Mouse (Mus musculus): ENCODE results near the gene Pim1. TPM values are rescaled to one million over a fixed set of nuclear protein-coding genes. Genes with fewer than 3 reads are reported as not detected.
"Not testable (repeated sequence)": the region's sequence is repeated elsewhere in the genome, so short reads cannot be mapped to it uniquely, and the experiment has no call there.

Pim1 gene
- total RNA-seq, 2 experiments from 2014 or later = 53.4 to 65.5 TPM

DNA sequence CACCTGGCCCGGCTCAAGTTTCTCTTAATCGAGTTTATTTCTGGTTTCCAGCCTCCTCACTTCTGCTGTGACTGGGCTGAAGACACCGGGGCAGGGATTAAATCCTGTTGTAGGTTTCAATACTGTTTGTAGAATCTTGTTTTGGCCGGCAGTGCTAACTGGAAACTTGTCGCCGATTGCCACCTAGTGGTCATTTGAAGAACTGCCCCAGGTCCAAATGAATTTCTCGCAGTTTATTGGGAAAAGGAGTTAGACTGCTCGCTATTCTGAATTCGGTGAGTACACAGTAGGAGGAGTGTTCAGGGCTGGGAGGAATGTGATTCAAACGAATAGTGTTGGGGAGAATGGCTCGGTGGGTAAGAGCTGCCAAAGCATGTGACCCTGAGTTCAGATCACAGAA, 23.9 kb downstream of the Pim1 start:
- peak; percentile 45 to 47 for DNase-seq (ENCODE audit: low spot score in 2 of 2)

DNA sequence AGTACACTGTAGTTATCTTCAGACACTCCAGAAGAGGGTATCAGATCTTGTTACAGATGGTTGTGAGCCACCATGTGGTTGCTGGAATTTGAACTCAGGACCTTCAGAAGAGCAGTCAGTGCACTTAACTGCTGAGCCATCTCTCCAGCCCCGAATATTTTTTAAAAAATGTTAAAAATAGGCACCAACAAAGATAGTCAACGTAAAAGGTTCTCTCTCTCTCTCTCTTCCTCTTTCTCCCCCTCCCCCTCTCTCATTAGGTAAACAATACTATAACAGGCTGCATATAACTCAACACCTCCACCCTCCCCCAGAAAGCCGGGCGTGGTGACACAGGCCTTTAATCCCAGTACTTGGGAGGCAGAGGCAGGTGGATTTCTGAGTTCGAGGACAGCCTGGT, 28.1 kb downstream of the Pim1 start:
- not testable (repeated sequence) for DNase-seq (ENCODE audit: low spot score in 2 of 2)

DNA sequence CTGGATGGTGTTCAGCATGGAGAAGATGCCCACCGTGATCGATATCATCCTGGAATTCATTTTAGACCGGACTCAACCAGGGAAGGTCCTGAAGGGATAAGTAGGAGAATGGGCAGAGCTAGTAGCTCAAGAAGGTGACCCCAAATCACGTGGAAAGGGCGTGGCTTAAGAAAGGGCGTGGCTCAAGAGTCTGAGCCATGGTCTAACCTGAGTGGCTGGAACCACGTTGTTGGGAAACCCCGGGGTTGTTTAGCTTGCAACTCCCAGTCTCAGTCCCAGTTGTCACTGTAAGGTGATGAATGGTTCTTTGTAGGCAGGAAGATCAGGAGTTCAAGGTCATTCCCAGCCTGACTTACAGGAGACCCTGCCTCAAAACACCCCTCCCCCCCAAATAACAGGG, 29.2 kb downstream of the Pim1 start:
- DNase-seq (ENCODE audit: low spot score in 2 of 2) = no peak

- DNase-seq (ENCODE audit: low spot score in 2 of 2) = no peak
Observed at GRCm38 (mm10) chr17:29525613-29526012, 35.1 kb downstream of the Pim1 start.

DNA sequence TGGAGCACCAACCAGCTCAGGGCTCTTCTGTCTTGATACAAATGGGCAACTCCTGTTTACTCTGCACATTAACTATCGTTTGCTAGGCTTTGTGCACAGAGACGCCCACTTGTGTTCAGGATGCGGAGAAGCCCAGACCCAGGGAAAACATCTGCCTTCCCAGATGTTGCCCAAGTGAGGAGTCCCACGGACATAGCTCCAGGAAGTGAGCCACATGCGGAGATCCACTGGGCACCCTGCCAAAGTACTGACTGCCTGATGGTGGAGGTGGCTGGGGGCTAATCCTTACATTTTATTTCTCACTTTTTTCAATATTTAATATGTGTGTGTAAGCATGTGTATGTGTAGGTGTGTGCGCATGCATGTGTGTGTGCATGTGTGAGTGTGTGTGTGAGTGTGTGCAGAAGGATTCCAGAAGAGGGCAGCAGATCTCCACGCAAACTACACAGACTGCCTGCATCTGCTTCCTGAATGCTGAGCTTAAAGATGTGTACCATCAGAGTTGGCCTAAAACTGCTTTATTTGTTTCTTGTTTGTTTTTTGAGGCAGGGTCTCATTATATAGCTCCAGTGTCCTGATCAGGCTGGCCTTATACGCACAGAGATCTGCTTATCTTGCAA, 38.1 kb downstream of the Pim1 start:
- DNase-seq (ENCODE audit: low spot score in 2 of 2) = no peak

DNA sequence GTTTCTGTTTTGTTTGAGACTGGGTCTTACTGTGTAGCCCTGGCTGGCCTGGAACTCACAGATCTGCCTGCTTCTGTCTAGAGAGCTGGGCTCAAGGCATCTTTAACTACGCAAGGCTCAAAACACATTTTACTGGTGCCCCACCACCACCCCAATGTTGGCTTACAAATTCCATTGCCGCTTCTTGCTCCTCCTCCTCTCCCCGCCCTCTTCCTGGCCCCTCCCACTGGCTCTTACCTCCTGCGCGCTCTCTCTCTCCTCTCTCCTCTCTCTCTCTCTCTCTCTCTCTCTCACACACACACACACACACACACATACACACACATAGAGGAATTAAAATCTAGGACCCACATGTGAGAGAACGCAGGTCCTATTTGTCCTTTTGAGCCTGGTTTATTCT, 40.0 kb downstream of the Pim1 start:
- DNase-seq (ENCODE audit: low spot score in 2 of 2) = no peak

- no peak for DNase-seq (ENCODE audit: low spot score in 2 of 2)
Observed at GRCm38 (mm10) chr17:29531278-29531677, 40.7 kb downstream of the Pim1 start.

DNA sequence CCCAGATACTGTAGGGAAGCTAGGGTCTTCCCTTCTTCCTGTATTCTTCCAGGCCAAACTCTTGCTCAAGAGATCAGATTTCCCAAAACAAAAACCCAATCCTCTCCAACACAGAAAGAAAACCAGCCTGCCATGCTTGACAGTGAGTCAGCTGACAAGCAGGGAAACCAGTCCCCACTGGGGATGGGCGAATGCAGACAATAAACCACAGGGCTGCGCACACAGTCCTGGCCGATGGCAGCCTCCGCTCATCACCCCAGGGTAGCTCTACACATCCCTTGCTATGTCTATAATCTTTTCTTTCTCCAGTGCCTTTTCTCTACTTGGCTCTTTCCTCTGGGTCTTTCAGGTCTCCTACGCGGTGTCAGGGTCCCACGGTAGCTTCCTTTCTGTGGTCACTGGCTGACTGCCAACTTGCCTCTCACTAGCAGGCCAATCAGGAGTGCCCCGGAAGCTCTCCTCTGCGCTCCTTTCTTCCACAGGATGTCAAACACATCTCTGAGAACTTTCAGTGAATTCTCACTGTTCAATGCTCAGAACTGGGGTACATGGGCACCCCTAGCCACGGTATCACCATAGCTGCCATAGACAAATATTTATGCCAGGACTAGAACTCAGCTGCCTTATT, 41.3 kb downstream of the Pim1 start:
- no peak for DNase-seq (ENCODE audit: low spot score in 2 of 2)

- DNase-seq (ENCODE audit: low spot score in 2 of 2) = no peak
Observed at GRCm38 (mm10) chr17:29533866-29534265, 43.3 kb downstream of the Pim1 start.

DNA sequence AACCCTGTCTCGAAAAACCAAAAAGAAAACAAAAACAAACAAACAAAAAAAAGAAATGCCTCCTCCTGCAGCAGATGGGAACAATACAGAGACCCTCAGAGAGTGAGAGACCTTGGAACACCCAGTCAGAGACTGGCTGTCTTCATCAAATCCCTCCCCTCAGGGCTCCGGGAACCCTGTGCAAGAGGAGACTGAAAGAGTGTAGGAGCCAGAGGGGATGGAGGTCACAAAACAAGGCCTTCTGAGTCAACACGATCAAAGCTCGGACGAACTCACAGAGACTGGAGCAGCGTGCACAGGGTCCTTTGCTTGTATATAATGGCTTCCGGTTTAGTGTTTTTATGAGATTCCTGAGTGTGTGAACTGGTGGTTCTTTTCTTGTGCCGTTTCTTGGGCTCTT, 49.9 kb downstream of the Pim1 start:
- DNase-seq (ENCODE audit: low spot score in 2 of 2) = no peak

- peak; percentile 37 to 65 for DNase-seq (ENCODE audit: low spot score in 2 of 2)
Observed at GRCm38 (mm10) chr17:29541419-29541818, 50.9 kb downstream of the Pim1 start.

DNA sequence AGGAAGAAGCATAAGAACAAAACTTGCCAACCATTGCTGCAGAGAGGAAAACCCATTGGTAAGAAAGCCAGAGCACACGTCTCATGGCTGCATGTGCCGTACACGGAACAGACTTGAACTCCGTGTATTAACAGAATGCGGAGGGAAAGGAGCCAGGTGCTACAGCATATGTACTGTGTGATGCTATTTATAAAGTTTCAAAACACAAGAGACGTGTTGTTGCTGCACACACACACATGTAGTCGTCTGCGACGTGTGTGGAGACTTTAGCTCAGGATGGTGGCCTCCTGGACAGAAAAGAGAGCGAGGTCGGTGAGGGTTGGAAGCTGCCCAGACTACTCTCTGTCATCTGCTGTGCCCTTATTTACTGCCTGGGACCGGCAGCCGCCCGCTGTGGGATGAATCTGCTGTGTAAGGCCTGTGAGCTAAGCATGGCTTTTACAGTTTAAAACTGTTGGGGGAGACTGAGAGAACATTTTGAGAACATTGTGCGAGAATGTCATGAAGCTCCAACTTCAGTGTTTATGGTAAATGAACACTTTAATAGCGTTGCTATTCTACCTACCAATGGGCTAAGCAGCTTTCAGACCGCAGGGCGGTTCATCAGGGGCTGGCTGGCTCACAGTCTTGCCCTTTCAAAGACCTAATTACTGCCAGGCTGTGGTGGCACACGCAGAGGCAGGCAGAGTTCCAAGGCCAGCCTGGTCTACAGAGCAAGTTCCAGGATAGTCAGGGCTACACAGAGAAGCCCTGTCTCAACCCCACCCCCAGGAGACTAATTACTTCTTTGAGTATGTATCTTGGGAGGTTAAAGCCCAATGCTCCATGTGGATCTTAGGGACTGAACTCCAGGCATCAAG, 52.5 kb downstream of the Pim1 start:
- no peak for DNase-seq (ENCODE audit: low spot score in 2 of 2)

DNA sequence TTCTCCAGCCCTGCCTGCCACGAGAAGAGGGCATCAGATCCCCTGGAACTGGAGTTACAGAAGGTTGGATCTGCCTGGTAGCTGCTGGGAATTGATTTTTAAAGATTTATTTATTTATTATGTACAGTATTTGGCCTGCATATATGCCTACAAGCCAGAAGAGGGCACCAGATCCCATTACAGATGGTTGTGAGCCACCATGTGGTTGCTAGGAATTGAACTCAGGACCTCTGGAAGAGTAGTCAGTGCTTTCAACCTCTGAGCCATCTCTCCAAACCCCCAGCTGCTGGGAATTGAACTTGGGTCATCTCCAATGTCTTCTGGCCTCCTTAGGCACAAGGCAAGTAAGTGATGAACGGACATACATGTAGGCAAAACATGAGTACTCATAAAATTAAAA, 53.5 kb downstream of the Pim1 start:
- no peak for DNase-seq (ENCODE audit: low spot score in 2 of 2)

- no peak for DNase-seq (ENCODE audit: low spot score in 2 of 2)
Observed at GRCm38 (mm10) chr17:29545241-29545640, 54.7 kb downstream of the Pim1 start.

Other genes starting within 250 kb of the Pim1 start
- 10 to 100 TPM; 31.2 to 33.2 TPM for gene Ppil1, start 226.6 kb upstream of the Pim1 start, total RNA-seq (2021)
- 100 to 1,000 TPM; 115 to 116 TPM for gene BC004004, start 222.0 kb upstream of the Pim1 start, total RNA-seq (2021)
- 10 to 100 TPM; 11.3 to 13.3 TPM for gene Pi16, start 173.1 kb upstream of the Pim1 start, total RNA-seq (2021)
- gene Mtch1, start 142.8 kb upstream of the Pim1 start, total RNA-seq (2021) = 100 to 1,000 TPM; 309 to 341 TPM
- 1 to 10 TPM; 5.6 to 6.5 TPM for gene Fgd2, start 129.8 kb upstream of the Pim1 start, total RNA-seq (2021)
- not detected for gene Gm17657, start 58.9 kb downstream of the Pim1 start, total RNA-seq (2021)
- 10 to 100 TPM; 27.3 to 29.0 TPM for gene Tbc1d22b, start 59.0 kb downstream of the Pim1 start, total RNA-seq (2021)
- gene Tmem217, start 61.6 kb downstream of the Pim1 start, total RNA-seq (2021) = under 1 TPM in 1 of 2 experiments, not detected in 1; 0.50 TPM
- 10 to 100 TPM; 88.9 to 93.3 TPM for gene Rnf8, start 124.0 kb downstream of the Pim1 start, total RNA-seq (2021)
- 1 to 10 TPM; 6.3 to 7.8 TPM for gene Gm28043, start 124.1 kb downstream of the Pim1 start, total RNA-seq (2021)
- 100 to 1,000 TPM in 1 of 2 experiments, 10 to 100 TPM in 1; 99.2 to 101 TPM for gene Cmtr1, start 169.8 kb downstream of the Pim1 start, total RNA-seq (2021)
- 10 to 100 TPM; 18.2 to 19.3 TPM for gene Ccdc167, start 226.3 kb downstream of the Pim1 start, total RNA-seq (2021)

All from adrenal gland, postnatal 4 days (tissue).